Mouse (Mus musculus) WW6 (cell line): ENCODE measurements around the gene Slc16a12.
A peak's percentile ranks its signal among the peaks of the same experiment; 100 is the strongest.
"Not testable (repeated sequence)": the region's sequence is repeated elsewhere in the genome, so short reads cannot be mapped to it uniquely, and the experiment has no call there.

Experiments
- DNase-seq: peaks from one replicate; pipeline ENCODE4 v3.0.0-alpha.2; 2013; ENCODE audit warnings: low read depth, low spot score

Gene Slc16a12

GRCm38 (mm10) chr19:34746688-34747504, at the start of gene Slc16a12:
Gene Slc16a12, minus strand, starts transcription at chr19:34747289.
- peak; percentile 4 for DNase-seq

- DNase-seq, result no peak
Measured at GRCm38 (mm10) chr19:34796396-34796795, 49.3 kb upstream of the Slc16a12 start.

GRCm38 (mm10) chr19:34782491-34782890, 35.4 kb upstream of the Slc16a12 start:
- no peak for DNase-seq

GRCm38 (mm10) chr19:34778993-34779392, 31.9 kb upstream of the Slc16a12 start:
- DNase-seq, result no peak

GRCm38 (mm10) chr19:34778098-34778497, 31.0 kb upstream of the Slc16a12 start:
- no peak for DNase-seq

- peak; percentile 16 for DNase-seq
Measured at GRCm38 (mm10) chr19:34772775-34773174, 25.7 kb upstream of the Slc16a12 start.

GRCm38 (mm10) chr19:34770764-34771163, 23.7 kb upstream of the Slc16a12 start:
- DNase-seq, result no peak

GRCm38 (mm10) chr19:34758754-34759153, 11.7 kb upstream of the Slc16a12 start:
- DNase-seq, result no peak

- no peak for DNase-seq
Measured at GRCm38 (mm10) chr19:34756561-34757240, 9.6 kb upstream of the Slc16a12 start.

- no peak for DNase-seq
Measured at GRCm38 (mm10) chr19:34755680-34756079, 8.6 kb upstream of the Slc16a12 start.

- no peak for DNase-seq
Measured at GRCm38 (mm10) chr19:34753243-34753642, 6.2 kb upstream of the Slc16a12 start.

GRCm38 (mm10) chr19:34752391-34753092, 5.5 kb upstream of the Slc16a12 start:
- DNase-seq, result no peak

GRCm38 (mm10) chr19:34751150-34751549, 4.1 kb upstream of the Slc16a12 start:
- DNase-seq, result no peak

GRCm38 (mm10) chr19:34748992-34749391, 1.9 kb upstream of the Slc16a12 start:
- no peak for DNase-seq

- DNase-seq, result not testable (repeated sequence)
Measured at GRCm38 (mm10) chr19:34747969-34748368, 880 bp upstream of the Slc16a12 start.

GRCm38 (mm10) chr19:34746201-34746600, 888 bp downstream of the Slc16a12 start:
- no peak for DNase-seq

- DNase-seq, result no peak
Measured at GRCm38 (mm10) chr19:34745012-34745411, 2.1 kb downstream of the Slc16a12 start.

- DNase-seq, result no peak
Measured at GRCm38 (mm10) chr19:34737916-34738315, 9.2 kb downstream of the Slc16a12 start.

GRCm38 (mm10) chr19:34735900-34736299, 11.2 kb downstream of the Slc16a12 start:
- DNase-seq, result no peak

- DNase-seq, result no peak
Measured at GRCm38 (mm10) chr19:34733020-34733419, 14.1 kb downstream of the Slc16a12 start.

GRCm38 (mm10) chr19:34731356-34731755, 15.7 kb downstream of the Slc16a12 start:
- DNase-seq, result no peak

- no peak for DNase-seq
Measured at GRCm38 (mm10) chr19:34730584-34730983, 16.5 kb downstream of the Slc16a12 start.
